Mouse (Mus musculus) testis, adult 2 months (tissue): ENCODE measurements around the gene Ift80. TPM values are rescaled to one million over a fixed set of nuclear protein-coding genes. Genes with fewer than 3 reads are reported as not detected.

Experiments
- H3K27ac ChIP-seq: fragments of 200-500 bp; 2 replicates; pipeline ENCODE4 v1.5.1; 2012; ENCODE audit warnings: low read depth, low read length; ENCODE audit not compliant: control insufficient read depth, insufficient read depth
- H3K27me3 ChIP-seq: fragments of 200-500 bp; 2 replicates; pipeline ENCODE4 v1.6.1; 2012; ENCODE audit warnings: mild to moderate bottlenecking, low read length, moderate library complexity; ENCODE audit not compliant: control insufficient read depth, insufficient read depth
- H3K36me3 ChIP-seq: fragments of 200-500 bp; 2 replicates; pipeline ENCODE4 v1.6.1; 2012; ENCODE audit warnings: mild to moderate bottlenecking, low read length; ENCODE audit not compliant: control insufficient read depth, insufficient read depth
- H3K4me1 ChIP-seq: fragments of 200-500 bp; 2 replicates; pipeline ENCODE4 v1.6.1; 2012; ENCODE audit warnings: low read length; ENCODE audit not compliant: control insufficient read depth, insufficient read depth
- H3K4me3 ChIP-seq: fragments of 200-500 bp; 2 replicates; pipeline ENCODE4 v1.5.1; 2012; ENCODE audit warnings: low read depth, mild to moderate bottlenecking, low read length, moderate library complexity, mixed read lengths; ENCODE audit not compliant: control insufficient read depth
- CTCF ChIP-seq: fragments of 200-500 bp; IDR thresholded peaks from 2 replicates; pipeline ENCODE4 v1.5.1; 2012; ENCODE audit warnings: low read depth, mild to moderate bottlenecking, inconsistent platforms, low read length, moderate library complexity; ENCODE audit not compliant: control insufficient read depth, insufficient read depth, insufficient replicate concordance
- POLR2A ChIP-seq: fragments of 200-500 bp; IDR thresholded peaks from 2 replicates; pipeline ENCODE4 v1.6.1; 2012; ENCODE audit warnings: low read depth, mild to moderate bottlenecking, inconsistent platforms, low read length, moderate library complexity; ENCODE audit not compliant: control insufficient read depth
- polyA plus RNA-seq: library from polyadenylated mRNA; depleted of rRNA; stranded (reverse); fragments of >200 nt; gene quantifications from 2 replicates; pipeline ENCODE4 v1.2.3, GENCODE M21; 2012

Gene Ift80
- polyA plus RNA-seq, 1 experiment = 30.9 TPM

DNA sequence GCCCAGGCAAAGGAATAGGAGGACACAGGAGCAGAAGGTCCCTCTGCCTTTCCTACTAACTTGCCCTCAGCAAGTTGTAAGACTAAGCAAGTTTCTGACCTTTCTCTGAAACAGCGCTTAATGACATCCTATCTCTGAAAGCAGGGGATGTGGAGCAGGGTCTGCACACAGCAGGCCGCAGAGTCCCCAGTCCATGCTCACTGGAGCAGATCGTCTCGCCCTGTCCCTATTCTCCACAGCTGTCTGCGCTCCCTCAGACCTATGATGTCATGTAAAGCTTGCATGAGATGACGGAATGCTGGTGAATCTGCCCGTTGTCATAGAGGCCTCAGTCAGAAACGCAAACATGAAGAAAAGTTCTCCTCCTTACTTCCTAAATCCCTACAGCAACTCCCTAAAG is 55.0 kb downstream of the Ift80 start:
- TF ChIP-seq POLR2A = no peak
- TF ChIP-seq CTCF = no peak
- no peaks in the 10 kb centered on the region for H3K4me1 ChIP-seq
- H3K4me3 ChIP-seq = no peak overlapping the region
- no peak overlapping the region for H3K27ac ChIP-seq
- no peaks in the 10 kb centered on the region for H3K27me3 ChIP-seq
- H3K36me3 ChIP-seq = no peaks in the 10 kb centered on the region; the same call in 1 of the 2 replicates

GRCm38 (mm10) chr3:68948918-68949317 is 55.5 kb downstream of the Ift80 start:
- TF ChIP-seq POLR2A (no peak), CTCF (no peak)
- no peaks in the 10 kb centered on the region; the same call in 1 of the 2 replicates for H3K36me3 ChIP-seq
- no peaks in the 10 kb centered on the region for H3K27me3 ChIP-seq
- H3K4me1 ChIP-seq = no peaks in the 10 kb centered on the region
- no peak overlapping the region for H3K4me3 ChIP-seq
- H3K27ac ChIP-seq = no peak overlapping the region

DNA sequence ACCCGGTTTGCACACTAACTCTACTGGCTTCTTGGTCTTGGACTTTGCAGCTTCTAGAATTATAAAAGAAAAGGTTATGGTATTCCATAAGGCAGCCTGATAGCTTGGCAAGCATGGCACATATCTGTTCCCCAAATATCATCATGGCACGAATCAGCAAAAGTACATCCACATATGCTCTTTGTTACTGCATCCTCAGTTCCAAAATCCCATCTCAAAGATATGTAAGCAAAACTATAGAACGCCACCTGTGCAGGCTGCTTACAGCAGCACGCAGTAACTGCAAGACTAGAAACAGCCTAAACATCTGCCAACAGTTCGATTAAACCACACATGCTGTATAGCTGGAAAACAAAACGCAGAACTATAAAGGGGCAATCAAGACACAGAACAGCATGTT is 62.5 kb downstream of the Ift80 start:
- Histone ChIP-seq H3K27me3 (no peaks in the 10 kb centered on the region), H3K27ac (no peak overlapping the region), H3K4me1 (no peaks in the 10 kb centered on the region), H3K4me3 (no peak overlapping the region), H3K36me3 (no peaks in the 10 kb centered on the region)
- no peak for TF ChIP-seq POLR2A
- TF ChIP-seq CTCF = no peak

GRCm38 (mm10) chr3:68940311-68940710 is 64.1 kb downstream of the Ift80 start:
- H3K27me3 ChIP-seq = no peaks in the 10 kb centered on the region
- TF ChIP-seq CTCF = no peak
- no peak for TF ChIP-seq POLR2A
- H3K36me3 ChIP-seq = no peaks in the 10 kb centered on the region
- no peaks in the 10 kb centered on the region for H3K4me1 ChIP-seq
- no peak overlapping the region for H3K4me3 ChIP-seq
- no peak overlapping the region for H3K27ac ChIP-seq

GRCm38 (mm10) chr3:68939312-68939711 is 65.1 kb downstream of the Ift80 start:
- Histone ChIP-seq H3K4me3 (no peak overlapping the region), H3K27ac (no peak overlapping the region), H3K4me1 (no peaks in the 10 kb centered on the region), H3K36me3 (no peaks in the 10 kb centered on the region; the same call in 1 of the 2 replicates), H3K27me3 (no peaks in the 10 kb centered on the region)
- TF ChIP-seq POLR2A (no peak), CTCF (no peak)

DNA sequence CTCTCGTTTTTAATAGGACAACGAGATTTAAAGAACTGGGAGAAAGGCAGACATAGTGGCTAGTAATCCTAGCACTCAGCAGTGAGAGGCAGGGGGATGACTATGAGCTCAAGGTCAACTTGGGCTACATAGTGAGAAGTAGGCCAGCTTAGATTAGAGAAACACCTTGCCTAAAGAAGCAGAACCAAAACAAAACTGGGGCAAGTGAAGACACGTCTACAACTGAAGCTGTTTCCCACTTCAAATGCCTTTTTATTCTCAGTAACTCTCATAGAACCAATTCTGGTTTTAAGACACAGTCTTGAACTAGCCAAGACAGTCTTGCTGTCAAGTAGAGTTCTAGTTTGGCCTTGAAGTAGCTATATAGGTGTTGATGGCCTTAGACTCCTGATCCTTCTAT is 67.7 kb downstream of the Ift80 start:
- no peak overlapping the region for H3K27ac ChIP-seq
- no peaks in the 10 kb centered on the region for H3K27me3 ChIP-seq
- no peak overlapping the region for H3K4me3 ChIP-seq
- H3K4me1 ChIP-seq = no peaks in the 10 kb centered on the region
- TF ChIP-seq CTCF (no peak), POLR2A (no peak)
- no peaks in the 10 kb centered on the region; the same call in 1 of the 2 replicates for H3K36me3 ChIP-seq

GRCm38 (mm10) chr3:68935498-68935897 is 68.9 kb downstream of the Ift80 start:
- Histone ChIP-seq H3K4me3 (no peak overlapping the region), H3K36me3 (no peaks in the 10 kb centered on the region; the same call in 1 of the 2 replicates), H3K27ac (no peak overlapping the region), H3K4me1 (no peaks in the 10 kb centered on the region), H3K27me3 (no peaks in the 10 kb centered on the region)
- TF ChIP-seq POLR2A = no peak
- TF ChIP-seq CTCF = peak; percentile 45; the same call in 1 of the 2 replicates

DNA sequence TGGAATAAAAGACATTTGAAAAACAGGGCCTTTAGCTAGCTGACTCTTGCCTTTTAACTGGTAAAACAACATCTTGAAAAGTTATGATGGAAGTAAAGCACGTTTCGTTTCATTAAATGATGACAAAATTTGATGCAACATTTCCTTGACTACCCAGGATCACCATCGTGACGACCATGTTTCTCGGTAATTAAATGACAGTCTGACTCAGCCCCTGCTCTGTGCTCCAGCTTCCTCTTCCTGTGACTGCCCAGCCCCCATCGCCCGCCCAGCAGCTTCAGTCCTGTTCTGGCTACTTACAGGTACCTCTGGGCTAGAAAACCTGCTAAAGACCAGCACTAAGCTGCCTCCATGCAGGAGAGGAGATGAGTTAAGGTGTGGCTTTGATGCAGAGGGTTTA is 70.1 kb downstream of the Ift80 start:
- Histone ChIP-seq H3K4me1 (no peaks in the 10 kb centered on the region), H3K27ac (no peak overlapping the region), H3K36me3 (no peaks in the 10 kb centered on the region; the same call in 1 of the 2 replicates), H3K27me3 (no peaks in the 10 kb centered on the region), H3K4me3 (no peak overlapping the region)
- TF ChIP-seq CTCF (no peak), POLR2A (no peak)
